Mouse (Mus musculus): ENCODE data around the gene Pcare. TPM values are rescaled to one million over a fixed set of nuclear protein-coding genes. Genes with fewer than 3 reads are reported as not detected.
"Not testable (repeated sequence)": the region's sequence is repeated elsewhere in the genome, so short reads cannot be mapped to it uniquely, and the experiment has no call there.

The Pcare gene
- polyA plus RNA-seq (2012; ENCODE audit: insufficient read depth, insufficient read length, missing spikeins), result not detected in 2 replicates

- H3K27ac ChIP-seq (replicated peaks; ENCODE audit: low read depth, low read length), result no peak within 1 kb of the TSS
- H3K4me1 ChIP-seq (ENCODE audit: control insufficient read depth, insufficient read depth, insufficient read length, low read length), result no peaks in the 10 kb centered on the region
- H3K4me3 ChIP-seq (ENCODE audit: insufficient read depth, low read depth, low read length), result no peak within 1 kb of the TSS
Observed at GRCm38 (mm10) chr17:71752831-71753230, at the start of gene Pcare. Gene Pcare (minus strand): TSS chr17:71752894.

- Histone ChIP-seq H3K4me1 (ENCODE audit: control insufficient read depth, insufficient read depth, insufficient read length, low read length) (no peaks in the 10 kb centered on the region), H3K4me3 (ENCODE audit: insufficient read depth, low read depth, low read length) (no peak overlapping the region), H3K27ac (replicated peaks; ENCODE audit: low read depth, low read length) (no peak overlapping the region)
Observed at GRCm38 (mm10) chr17:71795521-71796205, 43.0 kb upstream of the Pcare start.

- Histone ChIP-seq H3K4me1 (ENCODE audit: control insufficient read depth, insufficient read depth, insufficient read length, low read length) (no peaks in the 10 kb centered on the region), H3K4me3 (ENCODE audit: insufficient read depth, low read depth, low read length) (no peak overlapping the region), H3K27ac (replicated peaks; ENCODE audit: low read depth, low read length) (no peak overlapping the region)
Observed at GRCm38 (mm10) chr17:71791622-71792021, 38.9 kb upstream of the Pcare start.

- no peak overlapping the region for H3K27ac ChIP-seq (replicated peaks; ENCODE audit: low read depth, low read length)
- no peak overlapping the region for H3K4me3 ChIP-seq (ENCODE audit: insufficient read depth, low read depth, low read length)
- no peaks in the 10 kb centered on the region for H3K4me1 ChIP-seq (ENCODE audit: control insufficient read depth, insufficient read depth, insufficient read length, low read length)
Observed at GRCm38 (mm10) chr17:71791109-71791508, 38.4 kb upstream of the Pcare start.

GRCm38 (mm10) chr17:71786456-71786855, 33.8 kb upstream of the Pcare start:
- Histone ChIP-seq H3K4me3 (ENCODE audit: insufficient read depth, low read depth, low read length) (no peak overlapping the region), H3K27ac (replicated peaks; ENCODE audit: low read depth, low read length) (no peak overlapping the region)

GRCm38 (mm10) chr17:71783366-71783735, 30.7 kb upstream of the Pcare start:
- H3K27ac ChIP-seq (replicated peaks; ENCODE audit: low read depth, low read length), result no peak overlapping the region
- no peaks in the 10 kb centered on the region for H3K4me1 ChIP-seq (ENCODE audit: control insufficient read depth, insufficient read depth, insufficient read length, low read length)
- H3K4me3 ChIP-seq (ENCODE audit: insufficient read depth, low read depth, low read length), result peak overlapping the region; percentile 35

More at GRCm38 (mm10) chr17:71786456-71786855, 33.8 kb upstream of the Pcare start:
- H3K4me1 ChIP-seq (ENCODE audit: control insufficient read depth, insufficient read depth, insufficient read length, low read length), result no peaks in the 10 kb centered on the region

- Histone ChIP-seq H3K4me3 (ENCODE audit: insufficient read depth, low read depth, low read length) (peak overlapping the region; percentile 35), H3K4me1 (ENCODE audit: control insufficient read depth, insufficient read depth, insufficient read length, low read length) (no peaks in the 10 kb centered on the region), H3K27ac (replicated peaks; ENCODE audit: low read depth, low read length) (no peak overlapping the region)
Observed at GRCm38 (mm10) chr17:71782699-71783365, 30.1 kb upstream of the Pcare start.

GRCm38 (mm10) chr17:71782242-71782698, 29.6 kb upstream of the Pcare start:
- no peak overlapping the region; the same call in 1 of the 2 replicates for H3K4me3 ChIP-seq (ENCODE audit: insufficient read depth, low read depth, low read length)
- no peak overlapping the region for H3K27ac ChIP-seq (replicated peaks; ENCODE audit: low read depth, low read length)
- no peaks in the 10 kb centered on the region for H3K4me1 ChIP-seq (ENCODE audit: control insufficient read depth, insufficient read depth, insufficient read length, low read length)

- Histone ChIP-seq H3K4me3 (ENCODE audit: insufficient read depth, low read depth, low read length) (no peak overlapping the region), H3K27ac (replicated peaks; ENCODE audit: low read depth, low read length) (no peak overlapping the region), H3K4me1 (ENCODE audit: control insufficient read depth, insufficient read depth, insufficient read length, low read length) (no peaks in the 10 kb centered on the region)
Observed at GRCm38 (mm10) chr17:71780945-71781344, 28.3 kb upstream of the Pcare start.

GRCm38 (mm10) chr17:71780490-71780889, 27.8 kb upstream of the Pcare start:
- H3K4me3 ChIP-seq (ENCODE audit: insufficient read depth, low read depth, low read length), result no peak overlapping the region
- no peak overlapping the region for H3K27ac ChIP-seq (replicated peaks; ENCODE audit: low read depth, low read length)
- H3K4me1 ChIP-seq (ENCODE audit: control insufficient read depth, insufficient read depth, insufficient read length, low read length), result no peaks in the 10 kb centered on the region

- no peak overlapping the region for H3K4me3 ChIP-seq (ENCODE audit: insufficient read depth, low read depth, low read length)
- no peak overlapping the region for H3K27ac ChIP-seq (replicated peaks; ENCODE audit: low read depth, low read length)
- no peaks in the 10 kb centered on the region for H3K4me1 ChIP-seq (ENCODE audit: control insufficient read depth, insufficient read depth, insufficient read length, low read length)
Observed at GRCm38 (mm10) chr17:71778696-71779095, 26.0 kb upstream of the Pcare start.

GRCm38 (mm10) chr17:71775279-71775678, 22.6 kb upstream of the Pcare start:
- H3K4me1 ChIP-seq (ENCODE audit: control insufficient read depth, insufficient read depth, insufficient read length, low read length), result no peaks in the 10 kb centered on the region
- no peak overlapping the region for H3K4me3 ChIP-seq (ENCODE audit: insufficient read depth, low read depth, low read length)
- H3K27ac ChIP-seq (replicated peaks; ENCODE audit: low read depth, low read length), result no peak overlapping the region

- Histone ChIP-seq H3K4me3 (ENCODE audit: insufficient read depth, low read depth, low read length) (no peak overlapping the region), H3K27ac (replicated peaks; ENCODE audit: low read depth, low read length) (no peak overlapping the region), H3K4me1 (ENCODE audit: control insufficient read depth, insufficient read depth, insufficient read length, low read length) (no peaks in the 10 kb centered on the region)
Observed at GRCm38 (mm10) chr17:71774173-71774572, 21.5 kb upstream of the Pcare start.

GRCm38 (mm10) chr17:71770696-71771095, 18.0 kb upstream of the Pcare start:
- no peak overlapping the region for H3K4me3 ChIP-seq (ENCODE audit: insufficient read depth, low read depth, low read length)
- H3K4me1 ChIP-seq (ENCODE audit: control insufficient read depth, insufficient read depth, insufficient read length, low read length), result no peaks in the 10 kb centered on the region
- no peak overlapping the region for H3K27ac ChIP-seq (replicated peaks; ENCODE audit: low read depth, low read length)

- H3K27ac ChIP-seq (replicated peaks; ENCODE audit: low read depth, low read length), result no peak overlapping the region
- H3K4me3 ChIP-seq (ENCODE audit: insufficient read depth, low read depth, low read length), result no peak overlapping the region
- no peaks in the 10 kb centered on the region for H3K4me1 ChIP-seq (ENCODE audit: control insufficient read depth, insufficient read depth, insufficient read length, low read length)
Observed at GRCm38 (mm10) chr17:71769564-71769963, 16.9 kb upstream of the Pcare start.

GRCm38 (mm10) chr17:71768173-71768572, 15.5 kb upstream of the Pcare start, which contains the start of gene Clip4:
Gene Clip4 (plus strand): TSS chr17:71768473.
- H3K4me3 ChIP-seq (ENCODE audit: insufficient read depth, low read depth, low read length); H3K4me1 ChIP-seq (ENCODE audit: control insufficient read depth, insufficient read depth, insufficient read length, low read length): not testable (repeated sequence)

More at GRCm38 (mm10) chr17:71768173-71768572, 15.5 kb upstream of the Pcare start, which contains the start of gene Clip4:
- not testable (repeated sequence) for H3K27ac ChIP-seq (replicated peaks; ENCODE audit: low read depth, low read length)
